Mouse (Mus musculus): Measurements from ENCODE around the gene Olfr986.

Olfr986 gene

GRCm38 (mm10) chr9:40234233-40235072 lies 53.7 kb downstream of the Olfr986 start:
- CTCF ChIA-PET: no interaction called here

- CTCF ChIA-PET: no interaction called here
These were observed 54.5 kb downstream of the Olfr986 start for GRCm38 (mm10) chr9:40235220-40235619.

Measured in spleen, embryonic (tissue).